Mouse (Mus musculus): ENCODE measurements around the gene Asb14. TPM values are rescaled to one million over a fixed set of nuclear protein-coding genes. Genes with fewer than 3 reads are reported as not detected.

The Asb14 gene
- polyA plus RNA-seq, 1 experiment from 2014 or later: not detected

Other genes with a start within 250 kb of the Asb14 start
- 11.3 and 12.5 TPM in 2 replicates for gene Pde12, start 224.7 kb upstream of the Asb14 start, polyA plus RNA-seq (2015; fragmentation: Nextera tagmentation; extraction: Ambion mirVana)
- gene Dnah12, start 201.3 kb upstream of the Asb14 start, polyA plus RNA-seq (2015; fragmentation: Nextera tagmentation; extraction: Ambion mirVana): 0.04 and 0.05 TPM in 2 replicates
- 62.0 and 70.0 TPM in 2 replicates for gene Appl1, start 76.7 kb downstream of the Asb14 start, polyA plus RNA-seq (2015; fragmentation: Nextera tagmentation; extraction: Ambion mirVana)
- not detected in 2 replicates for gene Hesx1, start 99.9 kb downstream of the Asb14 start, polyA plus RNA-seq (2015; fragmentation: Nextera tagmentation; extraction: Ambion mirVana)
- 1.9 and 2.3 TPM in 2 replicates for gene Il17rd, start 144.4 kb downstream of the Asb14 start, polyA plus RNA-seq (2015; fragmentation: Nextera tagmentation; extraction: Ambion mirVana)
- 1.5 and 1.6 TPM in 2 replicates for gene Arhgef3, start 220.3 kb downstream of the Asb14 start, polyA plus RNA-seq (2015; fragmentation: Nextera tagmentation; extraction: Ambion mirVana)

All from forebrain, embryonic 13.5 days (tissue).